Mouse (Mus musculus) kidney, adult 2 months (tissue): ENCODE data around the gene Gpr183. TPM values are rescaled to one million over a fixed set of nuclear protein-coding genes. Genes with fewer than 3 reads are reported as not detected.

Experiments used
- DNase-seq: peaks from one replicate; pipeline ENCODE4 v3.0.0; 2021
- H3K27ac ChIP-seq: fragments of 200-500 bp; 2 replicates; pipeline ENCODE4 v1.5.1; 2012; ENCODE audit warnings: low read depth, low read length, control low read depth, inconsistent platforms; ENCODE audit not compliant: insufficient read depth
- H3K27me3 ChIP-seq: fragments of 200-500 bp; replicated peaks from 2 replicates; pipeline ENCODE4 v1.6.1; 2012; ENCODE audit warnings: mild to moderate bottlenecking, moderate library complexity, low read length, inconsistent platforms; ENCODE audit not compliant: control insufficient read depth, insufficient read depth
- H3K36me3 ChIP-seq: fragments of 200-500 bp; 2 replicates; pipeline ENCODE4 v1.6.1; 2012; ENCODE audit warnings: mild to moderate bottlenecking, moderate library complexity, low read length, inconsistent platforms; ENCODE audit not compliant: control insufficient read depth, insufficient read depth
- H3K4me1 ChIP-seq: fragments of 200-500 bp; 2 replicates; pipeline ENCODE4 v1.6.1; 2011; ENCODE audit warnings: low read length; ENCODE audit not compliant: control insufficient read depth, insufficient read depth
- H3K4me3 ChIP-seq: fragments of 200-500 bp; 2 replicates; pipeline ENCODE4 v1.5.1; 2011; ENCODE audit warnings: mild to moderate bottlenecking, low read depth, low read length, control low read depth; ENCODE audit not compliant: insufficient read depth
- CTCF ChIP-seq: fragments of 200-500 bp; conservative IDR thresholded peaks from 2 replicates; pipeline ENCODE4 v1.5.1; 2011; ENCODE audit warnings: low read depth, mild to moderate bottlenecking, control low read depth, low read length, moderate library complexity, mixed read lengths; ENCODE audit not compliant: insufficient read depth, insufficient read length
- POLR2A ChIP-seq: fragments of 200-500 bp; IDR thresholded peaks from one replicate; pipeline ENCODE4 v1.6.1; 2011; ENCODE audit warnings: low read depth, low read length, control low read depth
- WGBS: fragments of 180-500 bp; shearing (Covaris S2); methylation state at CpG from one replicate; pipeline ENCODE4 v1.1.7; 2018; 5-methylcytosine and 5-hydroxymethylcytosine counted together
- polyA plus RNA-seq: library from polyadenylated mRNA; depleted of rRNA; stranded (reverse); fragments of >200 nt; gene quantifications from 2 replicates; pipeline ENCODE4 v1.2.3, GENCODE M21; 2012

The Gpr183 gene
- polyA plus RNA-seq, 1 experiment: 1.7 TPM

- H3K4me1 ChIP-seq: no peaks in the 10 kb centered on the region
- H3K27ac ChIP-seq: no peak overlapping the region
- TF ChIP-seq POLR2A (no peak), CTCF (no peak)
- no peak for DNase-seq
- no peaks in the 10 kb centered on the region for H3K36me3 ChIP-seq
- H3K27me3 ChIP-seq: no peaks in the 10 kb centered on the region
- no peak overlapping the region for H3K4me3 ChIP-seq
- 84% methylated on average over 3 of the region's 3 CpGs for WGBS
Observed at GRCm38 (mm10) chr14:121931594-121931993, 33.4 kb downstream of the Gpr183 start.

GRCm38 (mm10) chr14:121930731-121931383 lies 34.1 kb downstream of the Gpr183 start:
- H3K36me3 ChIP-seq: no peaks in the 10 kb centered on the region
- TF ChIP-seq CTCF (no peak), POLR2A (no peak)
- H3K27ac ChIP-seq: no peak overlapping the region
- no peak overlapping the region for H3K4me3 ChIP-seq
- 69% methylated on average over 7 of the region's 7 CpGs for WGBS
- DNase-seq: no peak
- no peaks in the 10 kb centered on the region for H3K27me3 ChIP-seq
- H3K4me1 ChIP-seq: no peaks in the 10 kb centered on the region

GRCm38 (mm10) chr14:121929243-121929951 lies 35.6 kb downstream of the Gpr183 start:
- H3K27ac ChIP-seq: peak overlapping the region; percentile 65; the same call in 1 of the 2 replicates
- H3K4me3 ChIP-seq: no peak overlapping the region
- 77% methylated on average over 12 of the region's 12 CpGs for WGBS
- no peaks in the 10 kb centered on the region for H3K36me3 ChIP-seq
- TF ChIP-seq CTCF: no peak
- no peak for TF ChIP-seq POLR2A
- no peaks in the 10 kb centered on the region for H3K27me3 ChIP-seq
- DNase-seq: peak; percentile 37
- H3K4me1 ChIP-seq: no peaks in the 10 kb centered on the region

- Histone ChIP-seq H3K27ac (peak overlapping the region; percentile 65; the same call in 1 of the 2 replicates), H3K27me3 (no peaks in the 10 kb centered on the region), H3K4me3 (no peak overlapping the region), H3K4me1 (no peaks in the 10 kb centered on the region), H3K36me3 (no peaks in the 10 kb centered on the region)
- WGBS: 63% methylated on average over 8 of the region's 8 CpGs
- no peak for TF ChIP-seq POLR2A
- no peak for TF ChIP-seq CTCF
- peak; percentile 64 for DNase-seq
Observed at GRCm38 (mm10) chr14:121928375-121929137, 36.4 kb downstream of the Gpr183 start.

- no peaks in the 10 kb centered on the region for H3K27me3 ChIP-seq
- no peaks in the 10 kb centered on the region for H3K36me3 ChIP-seq
- 92% methylated on average over 8 of the region's 8 CpGs for WGBS
- H3K27ac ChIP-seq: no peak overlapping the region
- no peak for DNase-seq
- no peaks in the 10 kb centered on the region for H3K4me1 ChIP-seq
- H3K4me3 ChIP-seq: no peak overlapping the region
- no peak for TF ChIP-seq CTCF
- TF ChIP-seq POLR2A: no peak
Observed at GRCm38 (mm10) chr14:121927451-121927850, 37.5 kb downstream of the Gpr183 start.

- 89% methylated on average over 6 of the region's 6 CpGs for WGBS
- TF ChIP-seq POLR2A (no peak), CTCF (no peak)
- DNase-seq: no peak
- no peaks in the 10 kb centered on the region for H3K27me3 ChIP-seq
- no peaks in the 10 kb centered on the region for H3K36me3 ChIP-seq
- no peak overlapping the region for H3K4me3 ChIP-seq
- H3K27ac ChIP-seq: no peak overlapping the region
- H3K4me1 ChIP-seq: no peaks in the 10 kb centered on the region
Observed at GRCm38 (mm10) chr14:121926901-121927300, 38.1 kb downstream of the Gpr183 start.

GRCm38 (mm10) chr14:121924876-121925275 lies 40.1 kb downstream of the Gpr183 start:
- TF ChIP-seq POLR2A (no peak), CTCF (no peak)
- no peak for DNase-seq
- no peak overlapping the region for H3K27ac ChIP-seq
- no peaks in the 10 kb centered on the region for H3K27me3 ChIP-seq
- no peaks in the 10 kb centered on the region for H3K36me3 ChIP-seq
- WGBS: 77% methylated on average over 6 of the region's 6 CpGs
- H3K4me1 ChIP-seq: peaks cover 7% of the 10 kb centered on the region
- no peak overlapping the region for H3K4me3 ChIP-seq
